ENCODE assay signal across 9 mouse cellular contexts in genomic region chr10:80208841-80209371, GRCm38 (mm10). TPM values are rescaled to one million over a fixed set of nuclear protein-coding genes. Genes with fewer than 3 reads are reported as not detected.
DNase-seq lines count a peak whose midpoint lies in the region; ATAC-seq and TF ChIP-seq lines count a peak whose summit lies in the region.
"Had no signal": no experiment of that assay in that cellular context is flagged by ENCODE, and none has a peak within 500 bp of the region (broad histone marks: within the 10 kb centered on the region; RNA-seq: fewer than 3 reads in every experiment).

No protein-coding gene starts in this region.

- no peaks in the 10 kb centered on the region for H3K36me3 ChIP-seq in embryonic facial prominence, embryonic 12.5 days
- H3K36me3 ChIP-seq in hindbrain, embryonic 15.5 days: no peaks in the 10 kb centered on the region
- H3K36me3 ChIP-seq in neural tube, embryonic 15.5 days: no peaks in the 10 kb centered on the region

- peak overlapping the region; percentile 18; the same call in 1 of the 2 replicates for H3K4me2 ChIP-seq in embryonic facial prominence, embryonic 12.5 days (replicated peaks)
- H3K4me2 ChIP-seq in hindbrain, embryonic 15.5 days: peak overlapping the region; percentile 32
- H3K4me2 ChIP-seq in neural tube, embryonic 15.5 days: peak overlapping the region; percentile 44

- peak in 1 of 2 experiments; percentile 33 for DNase-seq in layer of hippocampus, adult 2 months (ENCODE audit: low spot score in 2 of 2)
- no peak for DNase-seq in layer of hippocampus, adult 9-10 months (ENCODE audit: low spot score)
- DNase-seq in gastrocnemius, postnatal 14 days: no peak
- DNase-seq in spleen, adult 12 weeks (ENCODE audit: low spot score): no peak
- no peak for DNase-seq in layer of hippocampus, adult 8-10 months (ENCODE audit: low spot score in 2 of 2)
- DNase-seq: lung, postnatal 4 days had no signal

- peak overlapping the region; percentile 82 for H3K27ac ChIP-seq in layer of hippocampus, adult 2 months
- 0 out of 2 replicates have a peak overlapping the region, but pooled peaks have one; percentile 7 for H3K27ac ChIP-seq in embryonic facial prominence, embryonic 12.5 days
- H3K27ac ChIP-seq in hindbrain, embryonic 15.5 days (replicated peaks): peak overlapping the region; percentile 58
- H3K27ac ChIP-seq in neural tube, embryonic 15.5 days (replicated peaks): peak overlapping the region; percentile 82

- ATAC-seq in embryonic facial prominence, embryonic 12.5 days (ENCODE audit: insufficient number of reproducible peaks, insufficient read depth, low FRiP score, low TSS enrichment): 0 out of 2 replicates have a peak, but pooled peaks have one; percentile 41
- ATAC-seq in hindbrain, embryonic 15.5 days (ENCODE audit: low FRiP score, low read depth): peak; percentile 76
- peak; percentile 51; the same call in 1 of the 2 replicates for ATAC-seq in neural tube, embryonic 15.5 days (ENCODE audit: low FRiP score)

- H3K9ac ChIP-seq in embryonic facial prominence, embryonic 12.5 days: 0 out of 2 replicates have a peak overlapping the region, but pooled peaks have one; percentile 1
- H3K9ac ChIP-seq in hindbrain, embryonic 15.5 days: no peak overlapping the region; the same call in 1 of the 2 replicates
- H3K9ac ChIP-seq in neural tube, embryonic 15.5 days (replicated peaks): peak overlapping the region; percentile 40; the same call in 1 of the 2 replicates

- intact Hi-C loops in gastrocnemius, postnatal 14 days (cut with DNase I; ENCODE audit: low total_unique reads): no loop called here

- peaks cover 9% of the 10 kb centered on the region; the same call in 1 of the 2 replicates for H3K27me3 ChIP-seq in embryonic facial prominence, embryonic 12.5 days
- no peaks in the 10 kb centered on the region for H3K27me3 ChIP-seq in hindbrain, embryonic 15.5 days
- no peaks in the 10 kb centered on the region for H3K27me3 ChIP-seq in neural tube, embryonic 15.5 days (replicated peaks)

- 13% methylated on average over 24 of the region's 24 CpGs for WGBS in embryonic facial prominence, embryonic 12.5 days
- WGBS in hindbrain, embryonic 15.5 days: 3% methylated on average over 24 of the region's 24 CpGs
- 3% methylated on average over 24 of the region's 24 CpGs for WGBS in neural tube, embryonic 15.5 days

- H3K4me1 ChIP-seq in embryonic facial prominence, embryonic 12.5 days: peaks cover 8% of the 10 kb centered on the region
- H3K4me1 ChIP-seq in hindbrain, embryonic 15.5 days (replicated peaks): peaks cover 11% of the 10 kb centered on the region
- peaks cover 20% of the 10 kb centered on the region for H3K4me1 ChIP-seq in neural tube, embryonic 15.5 days

- no peak for TF ChIP-seq CTCF in layer of hippocampus, adult 2 months (conservative IDR thresholded peaks at IDR 0.05)

- H3K4me3 ChIP-seq in layer of hippocampus, adult 2 months: peak overlapping the region; percentile 4; the same call in 1 of the 2 replicates
- H3K4me3 ChIP-seq in embryonic facial prominence, embryonic 12.5 days: no peak overlapping the region
- no peak overlapping the region for H3K4me3 ChIP-seq in hindbrain, embryonic 15.5 days
- peak overlapping the region; percentile 8; the same call in 1 of the 2 replicates for H3K4me3 ChIP-seq in neural tube, embryonic 15.5 days (replicated peaks)

- H3K9me3 ChIP-seq in embryonic facial prominence, embryonic 12.5 days: no peaks in the 10 kb centered on the region
- no peaks in the 10 kb centered on the region for H3K9me3 ChIP-seq in hindbrain, embryonic 15.5 days
- H3K9me3 ChIP-seq in neural tube, embryonic 15.5 days (replicated peaks): no peaks in the 10 kb centered on the region

RNA-seq across cellular contexts. Expression of gene Mum1, which starts 17.3 kb away (rescaled TPM):
- total RNA-seq in layer of hippocampus, adult 2 months (2021): 10 to 100 TPM; 41.4 to 49.6 TPM
- polyA plus RNA-seq in embryonic facial prominence, embryonic 12.5 days (2016; fragmentation: Nextera tagmentation; extraction: Ambion mirVana): 85.1 and 93.4 TPM in 2 replicates
- 36.5 and 38.6 TPM in 2 replicates for polyA plus RNA-seq in hindbrain, embryonic 15.5 days (2015; fragmentation: Nextera tagmentation; extraction: Ambion mirVana)
- 46.8 and 49.6 TPM in 2 replicates for polyA plus RNA-seq in neural tube, embryonic 15.5 days (2015; fragmentation: Nextera tagmentation; extraction: Ambion mirVana)
- 10 to 100 TPM; 15.2 to 19.4 TPM for total RNA-seq in gastrocnemius, postnatal 14 days (2021)
- 10 to 100 TPM; 44.5 to 51.5 (median 45.6) TPM for total RNA-seq in layer of hippocampus, adult 8-10 months (2022)

RNA-seq across cellular contexts. Expression of gene Efna2, which starts 29.6 kb away (rescaled TPM):
- total RNA-seq in layer of hippocampus, adult 2 months (2021): 1 to 10 TPM; 7.1 to 9.7 TPM
- 55.8 and 56.9 TPM in 2 replicates for polyA plus RNA-seq in embryonic facial prominence, embryonic 12.5 days (2016; fragmentation: Nextera tagmentation; extraction: Ambion mirVana)
- 29.1 and 33.6 TPM in 2 replicates for polyA plus RNA-seq in hindbrain, embryonic 15.5 days (2015; fragmentation: Nextera tagmentation; extraction: Ambion mirVana)
- polyA plus RNA-seq in neural tube, embryonic 15.5 days (2015; fragmentation: Nextera tagmentation; extraction: Ambion mirVana): 25.9 and 31.2 TPM in 2 replicates
- total RNA-seq in gastrocnemius, postnatal 14 days (2021): under 1 TPM; 0.58 to 0.98 TPM
- 1 to 10 TPM; 7.4 to 8.3 (median 7.9) TPM for total RNA-seq in layer of hippocampus, adult 8-10 months (2022)

RNA-seq across cellular contexts. Expression of gene 1600002K03Rik, which starts 36.2 kb away (rescaled TPM):
- 1 to 10 TPM; 7.0 to 7.4 TPM for total RNA-seq in layer of hippocampus, adult 2 months (2021)
- 11.6 and 13.0 TPM in 2 replicates for polyA plus RNA-seq in embryonic facial prominence, embryonic 12.5 days (2016; fragmentation: Nextera tagmentation; extraction: Ambion mirVana)
- 10.1 and 12.7 TPM in 2 replicates for polyA plus RNA-seq in hindbrain, embryonic 15.5 days (2015; fragmentation: Nextera tagmentation; extraction: Ambion mirVana)
- 13.5 and 14.3 TPM in 2 replicates for polyA plus RNA-seq in neural tube, embryonic 15.5 days (2015; fragmentation: Nextera tagmentation; extraction: Ambion mirVana)
- total RNA-seq in gastrocnemius, postnatal 14 days (2021): 1 to 10 TPM; 3.3 to 4.2 TPM
- total RNA-seq in layer of hippocampus, adult 8-10 months (2022): 1 to 10 TPM; 1.8 to 9.0 (median 6.2) TPM

RNA-seq across cellular contexts. Expression of gene Ndufs7, which starts 40.0 kb away (rescaled TPM):
- 100 to 1,000 TPM; 201 to 210 TPM for total RNA-seq in layer of hippocampus, adult 2 months (2021)
- polyA plus RNA-seq in embryonic facial prominence, embryonic 12.5 days (2016; fragmentation: Nextera tagmentation; extraction: Ambion mirVana): 260 and 269 TPM in 2 replicates
- polyA plus RNA-seq in hindbrain, embryonic 15.5 days (2015; fragmentation: Nextera tagmentation; extraction: Ambion mirVana): 311 and 321 TPM in 2 replicates
- polyA plus RNA-seq in neural tube, embryonic 15.5 days (2015; fragmentation: Nextera tagmentation; extraction: Ambion mirVana): 353 and 368 TPM in 2 replicates
- total RNA-seq in gastrocnemius, postnatal 14 days (2021): 100 to 1,000 TPM; 423 to 474 TPM
- 100 to 1,000 TPM; 190 to 206 (median 201) TPM for total RNA-seq in layer of hippocampus, adult 8-10 months (2022)

RNA-seq across cellular contexts. Expression of gene Cirbp, which starts 43.1 kb away (rescaled TPM):
- total RNA-seq in layer of hippocampus, adult 2 months (2021): 100 to 1,000 TPM in 1 of 2 experiments, 10 to 100 TPM in 1; 88.3 to 103 TPM
- polyA plus RNA-seq in embryonic facial prominence, embryonic 12.5 days (2016; fragmentation: Nextera tagmentation; extraction: Ambion mirVana): 151 and 159 TPM in 2 replicates
- polyA plus RNA-seq in hindbrain, embryonic 15.5 days (2015; fragmentation: Nextera tagmentation; extraction: Ambion mirVana): 295 and 319 TPM in 2 replicates
- polyA plus RNA-seq in neural tube, embryonic 15.5 days (2015; fragmentation: Nextera tagmentation; extraction: Ambion mirVana): 284 and 345 TPM in 2 replicates
- total RNA-seq in gastrocnemius, postnatal 14 days (2021): 10 to 100 TPM; 41.4 to 41.5 TPM
- total RNA-seq in layer of hippocampus, adult 8-10 months (2022): 100 to 1,000 TPM in 2 of 4 experiments, 10 to 100 TPM in 2; 75.7 to 148 (median 96.4) TPM

Comparison
In these comparisons a context has a peak if more than half of its experiments do, and no peak if none do; other contexts are left out.
1. H3K27ac ChIP-seq: peak in every context shown above with its lines; median percentile 82 in layer of hippocampus, adult 2 months; 82 in neural tube, embryonic 15.5 days; 58 in hindbrain, embryonic 15.5 days; 7 in embryonic facial prominence, embryonic 12.5 days.
2. H3K4me3 ChIP-seq: peak in layer of hippocampus, adult 2 months (single experiment) and neural tube, embryonic 15.5 days (single experiment); none in embryonic facial prominence, embryonic 12.5 days (single experiment) and hindbrain, embryonic 15.5 days (single experiment).
3. RNA of gene Efna2, which starts 29.6 kb away (total RNA-seq): 7.1 to 9.7 TPM in layer of hippocampus, adult 2 months and 7.4 to 8.3 TPM in layer of hippocampus, adult 8-10 months; 0.58 to 0.98 TPM in gastrocnemius, postnatal 14 days; every median in the first group is over 4 times any median in the second.
4. Peak in every context shown above with its lines, with median percentiles within 50 percentile points of each other: ATAC-seq and H3K4me2 ChIP-seq.